Mouse (Mus musculus): Measurements from ENCODE around the gene Zfp106.

DNA sequence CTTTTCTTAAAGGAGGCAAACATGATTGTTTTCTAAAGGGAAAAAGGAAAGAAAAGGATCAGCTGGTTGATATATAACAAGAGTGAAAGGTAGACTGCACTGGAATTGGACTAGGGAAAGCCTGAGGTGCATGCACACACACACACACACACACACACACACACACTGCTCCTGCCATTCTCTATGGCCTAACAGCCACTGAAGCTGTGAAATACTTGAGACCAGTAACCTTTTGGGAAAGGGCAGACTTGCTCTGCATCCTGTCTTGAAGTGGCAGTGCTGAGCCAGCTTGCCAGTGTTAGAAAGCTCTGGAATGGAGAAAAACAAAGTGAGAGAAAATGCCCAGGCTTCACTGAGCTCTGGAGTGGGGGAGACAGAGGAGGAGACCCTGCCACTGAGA, 95.6 kb downstream of the Zfp106 start:
- no peak for TF ChIP-seq CTCF (IDR thresholded peaks at IDR 0.05; ENCODE audit: control insufficient read depth, insufficient read depth, insufficient replicate concordance, low read depth, low read length)
- no peak for TF ChIP-seq POLR2A (IDR thresholded peaks at IDR 0.05; ENCODE audit: control insufficient read depth, low read depth, low read length)

Data from testis, adult 2 months (tissue).